Mouse (Mus musculus): ENCODE measurements around the gene Hpd. TPM values are rescaled to one million over a fixed set of nuclear protein-coding genes. Genes with fewer than 3 reads are reported as not detected.

The Hpd gene
- polyA plus RNA-seq, 1 experiment from 2014 or later: not detected

DNA sequence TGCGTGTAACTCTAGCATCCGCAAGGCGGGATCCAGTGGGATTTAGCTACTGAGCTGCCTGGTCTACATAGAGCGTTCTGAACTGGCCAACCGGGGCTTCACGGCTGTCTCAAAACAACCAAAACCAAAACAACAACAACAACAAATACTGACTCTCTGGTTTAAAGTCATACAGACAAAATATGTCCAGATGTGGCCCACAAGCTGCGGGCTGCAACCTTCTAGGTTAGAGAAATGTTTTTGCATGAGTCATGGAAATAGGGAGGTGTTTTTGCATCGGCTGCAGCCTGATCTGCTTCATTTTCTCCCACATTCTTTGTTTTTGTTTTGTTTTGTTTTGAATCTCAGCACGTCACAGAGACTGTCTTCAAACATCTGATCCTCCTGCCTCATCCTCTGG lies 12.2 kb downstream of the Hpd start:
- WGBS: 75% methylated on average over 9 of the region's 9 CpGs
- no peak for ATAC-seq
- no peaks in the 10 kb centered on the region for H3K4me1 ChIP-seq (ENCODE audit: insufficient read depth, low read depth, low read length)
- DNase-seq (ENCODE audit: low spot score): no peak
- H3K27ac ChIP-seq (ENCODE audit: low read length): no peak overlapping the region
- H3K36me3 ChIP-seq (ENCODE audit: insufficient read depth, low read length): peaks cover 13% of the 10 kb centered on the region; the same call in 1 of the 2 replicates
- H3K9me3 ChIP-seq (ENCODE audit: low read length): no peaks in the 10 kb centered on the region
- no peak overlapping the region for H3K9ac ChIP-seq (replicated peaks; ENCODE audit: low read depth)
- no peak overlapping the region for H3K4me2 ChIP-seq (replicated peaks; ENCODE audit: low read depth, low read length)
- no peaks in the 10 kb centered on the region for H3K27me3 ChIP-seq (replicated peaks; ENCODE audit: insufficient read depth, low read length)
- no peak for TF ChIP-seq CTCF (IDR thresholded peaks at IDR 0.05)
- TF ChIP-seq EP300 (IDR thresholded peaks at IDR 0.05): no peak
- H3K4me3 ChIP-seq (ENCODE audit: low read depth, low read length): no peak overlapping the region

- WGBS: 77% methylated on average over 5 of the region's 5 CpGs
- no peaks in the 10 kb centered on the region for H3K9me3 ChIP-seq (ENCODE audit: low read length)
- peaks cover 13% of the 10 kb centered on the region; the same call in 1 of the 2 replicates for H3K36me3 ChIP-seq (ENCODE audit: insufficient read depth, low read length)
- no peak within 1 kb of the TSS for H3K4me3 ChIP-seq (ENCODE audit: low read depth, low read length)
- ATAC-seq (no peak), DNase-seq (ENCODE audit: low spot score) (no peak)
- TF ChIP-seq EP300 (IDR thresholded peaks at IDR 0.05) (no peak), CTCF (IDR thresholded peaks at IDR 0.05) (no peak)
- H3K4me2 ChIP-seq (replicated peaks; ENCODE audit: low read depth, low read length): no peak within 1 kb of the TSS
- no peaks in the 10 kb centered on the region for H3K4me1 ChIP-seq (ENCODE audit: insufficient read depth, low read depth, low read length)
- no peak within 1 kb of the TSS for H3K27ac ChIP-seq (ENCODE audit: low read length)
- H3K27me3 ChIP-seq (replicated peaks; ENCODE audit: insufficient read depth, low read length): no peaks in the 10 kb centered on the region
- H3K9ac ChIP-seq (replicated peaks; ENCODE audit: low read depth): no peak within 1 kb of the TSS
Observed at GRCm38 (mm10) chr5:123169284-123169683, 13.2 kb downstream of the Hpd start, which contains the start of gene Psmd9. Gene Psmd9, plus strand, starts transcription at chr5:123169413.

DNA sequence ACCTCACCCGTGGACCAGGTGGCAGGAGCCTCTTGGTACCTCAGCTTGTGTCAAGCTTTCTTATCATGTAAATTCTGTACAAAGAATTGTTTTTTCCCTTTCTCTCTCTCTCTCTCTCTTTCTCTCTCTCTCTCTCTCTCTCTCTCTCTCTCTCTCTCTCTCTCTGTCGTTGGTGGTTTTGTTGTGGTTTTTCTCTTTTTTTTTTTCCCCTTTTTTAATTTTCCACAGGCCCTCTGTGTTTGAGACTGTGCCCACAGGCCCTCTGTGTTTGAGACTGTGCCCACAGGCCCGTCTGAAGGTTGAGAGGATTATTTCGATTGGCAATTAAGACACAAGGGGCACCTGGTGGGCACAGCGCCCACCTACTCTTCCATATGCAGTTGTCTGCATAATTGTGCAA lies 14.9 kb downstream of the Hpd start:
- H3K27ac ChIP-seq (ENCODE audit: low read length): no peak overlapping the region
- ATAC-seq: no peak
- H3K9me3 ChIP-seq (ENCODE audit: low read length): no peaks in the 10 kb centered on the region
- H3K4me1 ChIP-seq (ENCODE audit: insufficient read depth, low read depth, low read length): no peaks in the 10 kb centered on the region
- H3K4me2 ChIP-seq (replicated peaks; ENCODE audit: low read depth, low read length): no peak overlapping the region
- peaks cover 25% of the 10 kb centered on the region; the same call in 1 of the 2 replicates for H3K36me3 ChIP-seq (ENCODE audit: insufficient read depth, low read length)
- H3K27me3 ChIP-seq (replicated peaks; ENCODE audit: insufficient read depth, low read length): no peaks in the 10 kb centered on the region
- 65% methylated on average over 5 of the region's 5 CpGs for WGBS
- DNase-seq (ENCODE audit: low spot score): no peak
- TF ChIP-seq EP300 (IDR thresholded peaks at IDR 0.05) (no peak), CTCF (IDR thresholded peaks at IDR 0.05) (no peak)
- no peak overlapping the region for H3K4me3 ChIP-seq (ENCODE audit: low read depth, low read length)
- H3K9ac ChIP-seq (replicated peaks; ENCODE audit: low read depth): no peak overlapping the region

DNA sequence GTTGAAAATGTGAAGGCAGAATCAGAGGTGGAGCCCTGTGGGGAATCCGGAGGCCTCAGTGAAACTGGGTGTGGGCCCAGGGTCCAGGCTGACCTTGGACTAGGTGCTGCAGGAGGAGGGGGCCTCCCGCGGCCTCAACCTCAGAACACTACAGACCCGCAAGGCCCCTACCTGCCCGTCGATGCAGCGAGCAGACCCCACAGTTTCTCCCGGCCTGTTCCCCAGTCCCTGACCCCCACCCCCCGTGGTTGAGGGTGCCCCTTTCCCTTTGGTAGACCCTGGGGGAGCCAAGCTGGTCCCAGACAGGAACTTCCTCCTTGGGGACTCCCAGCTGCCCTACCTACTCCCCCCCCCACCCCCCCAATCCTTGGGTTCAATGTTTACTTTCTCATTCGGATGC lies 16.1 kb downstream of the Hpd start:
- 84% methylated on average over 10 of the region's 10 CpGs for WGBS
- H3K27me3 ChIP-seq (replicated peaks; ENCODE audit: insufficient read depth, low read length): no peaks in the 10 kb centered on the region
- H3K4me3 ChIP-seq (ENCODE audit: low read depth, low read length): no peak overlapping the region
- no peak for TF ChIP-seq CTCF (IDR thresholded peaks at IDR 0.05)
- TF ChIP-seq EP300 (IDR thresholded peaks at IDR 0.05): no peak
- no peaks in the 10 kb centered on the region for H3K9me3 ChIP-seq (ENCODE audit: low read length)
- no peak overlapping the region for H3K9ac ChIP-seq (replicated peaks; ENCODE audit: low read depth)
- no peaks in the 10 kb centered on the region for H3K4me1 ChIP-seq (ENCODE audit: insufficient read depth, low read depth, low read length)
- no peak for DNase-seq (ENCODE audit: low spot score)
- no peak overlapping the region for H3K27ac ChIP-seq (ENCODE audit: low read length)
- no peak overlapping the region for H3K4me2 ChIP-seq (replicated peaks; ENCODE audit: low read depth, low read length)
- no peak for ATAC-seq
- peaks cover 36% of the 10 kb centered on the region for H3K36me3 ChIP-seq (ENCODE audit: insufficient read depth, low read length)

- ATAC-seq (no peak; the same call in 1 of the 2 replicates), DNase-seq (ENCODE audit: low spot score) (no peak)
- no peaks in the 10 kb centered on the region for H3K4me1 ChIP-seq (ENCODE audit: insufficient read depth, low read depth, low read length)
- TF ChIP-seq EP300 (IDR thresholded peaks at IDR 0.05) (no peak), CTCF (IDR thresholded peaks at IDR 0.05) (no peak)
- H3K9me3 ChIP-seq (ENCODE audit: low read length): no peaks in the 10 kb centered on the region
- H3K9ac ChIP-seq (replicated peaks; ENCODE audit: low read depth): no peak overlapping the region
- no peak overlapping the region for H3K4me2 ChIP-seq (replicated peaks; ENCODE audit: low read depth, low read length)
- H3K36me3 ChIP-seq (ENCODE audit: insufficient read depth, low read length): peaks cover 62% of the 10 kb centered on the region
- H3K27ac ChIP-seq (ENCODE audit: low read length): no peak overlapping the region
- no peaks in the 10 kb centered on the region for H3K27me3 ChIP-seq (replicated peaks; ENCODE audit: insufficient read depth, low read length)
- no peak overlapping the region for H3K4me3 ChIP-seq (ENCODE audit: low read depth, low read length)
- 77% methylated on average over 9 of the region's 9 CpGs for WGBS
Observed at GRCm38 (mm10) chr5:123162942-123163341, 19.6 kb downstream of the Hpd start.

GRCm38 (mm10) chr5:123160341-123160740 lies 22.2 kb downstream of the Hpd start:
- H3K4me2 ChIP-seq (replicated peaks; ENCODE audit: low read depth, low read length): no peak overlapping the region
- no peak overlapping the region for H3K9ac ChIP-seq (replicated peaks; ENCODE audit: low read depth)
- no peak overlapping the region for H3K27ac ChIP-seq (ENCODE audit: low read length)
- no peaks in the 10 kb centered on the region for H3K27me3 ChIP-seq (replicated peaks; ENCODE audit: insufficient read depth, low read length)
- TF ChIP-seq EP300 (IDR thresholded peaks at IDR 0.05) (no peak), CTCF (IDR thresholded peaks at IDR 0.05) (no peak)
- no peaks in the 10 kb centered on the region for H3K9me3 ChIP-seq (ENCODE audit: low read length)
- DNase-seq (ENCODE audit: low spot score): no peak
- no peak overlapping the region for H3K4me3 ChIP-seq (ENCODE audit: low read depth, low read length)
- ATAC-seq: no peak
- WGBS: 89% methylated on average over 15 of the region's 15 CpGs
- no peaks in the 10 kb centered on the region for H3K4me1 ChIP-seq (ENCODE audit: insufficient read depth, low read depth, low read length)
- H3K36me3 ChIP-seq (ENCODE audit: insufficient read depth, low read length): peaks cover 58% of the 10 kb centered on the region

DNA sequence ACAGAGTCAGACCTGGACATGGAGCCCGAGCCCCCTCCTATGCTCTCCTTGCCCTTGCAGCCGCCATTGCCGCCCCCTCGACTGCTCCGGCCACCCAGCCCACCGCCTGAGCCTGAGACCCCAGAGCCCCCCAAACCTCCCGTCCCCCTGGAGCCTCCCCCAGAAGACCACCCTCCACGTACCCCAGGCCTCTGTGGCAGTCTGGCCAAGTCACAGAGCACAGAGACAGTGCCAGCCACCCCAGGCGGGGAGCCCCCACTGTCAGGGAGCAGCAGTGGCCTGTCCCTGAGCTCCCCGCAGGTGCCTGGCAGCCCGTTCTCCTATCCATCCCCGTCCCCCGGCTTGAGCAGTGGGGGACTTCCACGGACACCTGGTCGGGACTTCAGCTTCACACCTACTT lies 22.7 kb downstream of the Hpd start:
- no peak for TF ChIP-seq EP300 (IDR thresholded peaks at IDR 0.05)
- no peak for TF ChIP-seq CTCF (IDR thresholded peaks at IDR 0.05)
- Histone ChIP-seq H3K4me2 (replicated peaks; ENCODE audit: low read depth, low read length) (no peak overlapping the region), H3K4me3 (ENCODE audit: low read depth, low read length) (no peak overlapping the region), H3K9me3 (ENCODE audit: low read length) (no peaks in the 10 kb centered on the region), H3K27me3 (replicated peaks; ENCODE audit: insufficient read depth, low read length) (no peaks in the 10 kb centered on the region), H3K36me3 (ENCODE audit: insufficient read depth, low read length) (peaks cover 58% of the 10 kb centered on the region), H3K27ac (ENCODE audit: low read length) (no peak overlapping the region), H3K4me1 (ENCODE audit: insufficient read depth, low read depth, low read length) (no peaks in the 10 kb centered on the region), H3K9ac (replicated peaks; ENCODE audit: low read depth) (no peak overlapping the region)
- ATAC-seq: no peak
- DNase-seq (ENCODE audit: low spot score): no peak
- WGBS: 94% methylated on average over 13 of the region's 15 CpGs

Data from lung, postnatal 0 days (tissue).